Mouse (Mus musculus) G1E (cell line): ENCODE results near the gene Efnb1.

Experiments
- CTCF ChIP-seq: IDR thresholded peaks from 2 replicates; pipeline ENCODE4 v1.5.1; 2012; ENCODE audit warnings: low read depth, low read length, inconsistent platforms, mixed read lengths
- GATA1 ChIP-seq: IDR thresholded peaks from 2 replicates; pipeline ENCODE4 v1.6.1; 2012; ENCODE audit warnings: borderline replicate concordance, low read length, inconsistent platforms, mixed read lengths
- GATA2 ChIP-seq: IDR thresholded peaks from 2 replicates; pipeline ENCODE4 v1.6.1; 2012; ENCODE audit warnings: low read depth, low read length, inconsistent platforms, borderline replicate concordance
- TAL1 ChIP-seq: conservative IDR thresholded peaks from 2 replicates; pipeline ENCODE4 v1.6.1; 2012; ENCODE audit warnings: low read depth, low read length, inconsistent platforms, mixed read lengths

- TF ChIP-seq CTCF (no peak), TAL1 (no peak), GATA1 (no peak), GATA2 (no peak)
Observed at GRCm38 (mm10) chrX:99191441-99192087, 55.6 kb downstream of the Efnb1 start.
